Mouse (Mus musculus) heart, postnatal 0 days (tissue): Measurements from ENCODE around the gene Kif21b.

Experiments
- CTCF ChIP-seq: IDR thresholded peaks from 2 replicates; pipeline ENCODE4 v1.5.1; 2016; ENCODE audit warnings: antibody characterized with exemption, control low read depth, low read depth
- EP300 ChIP-seq: IDR thresholded peaks from 2 replicates; pipeline ENCODE4 v1.6.1; 2016; ENCODE audit warnings: antibody characterized with exemption, low read depth

DNA sequence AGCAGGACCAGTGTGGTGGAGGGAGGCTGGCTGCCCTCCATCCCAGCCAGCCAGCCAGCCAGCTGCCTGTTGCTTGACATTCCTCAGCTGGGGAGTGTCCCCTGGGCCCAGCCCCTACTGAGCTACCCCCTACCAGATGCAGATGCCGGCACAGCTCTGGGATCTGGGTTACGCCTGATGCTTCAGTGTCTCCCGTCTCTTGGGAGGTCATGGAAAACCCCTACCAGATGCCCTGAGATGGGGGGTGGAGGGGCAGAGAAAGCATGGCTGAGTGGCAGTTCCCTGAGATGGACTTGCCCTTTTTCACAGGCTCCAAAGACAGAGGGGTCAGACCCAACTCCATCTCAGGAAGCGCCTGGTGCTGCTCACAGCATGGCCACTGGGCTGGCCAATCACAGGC is 5.4 kb downstream of the Kif21b start:
- TF ChIP-seq CTCF = no peak
- no peak for TF ChIP-seq EP300
